Mouse (Mus musculus) kidney, postnatal 36 days (tissue): ENCODE data around the gene Grik3.
"Not testable (repeated sequence)": the region's sequence is repeated elsewhere in the genome, so short reads cannot be mapped to it uniquely, and the experiment has no call there.

Experiments used
- DNase-seq, 2 experiments: peaks; one replicate each; pipeline ENCODE4 v3.0.0; 2021 to 2022; ENCODE audit warnings: mixed read lengths in 2 of 2

Grik3 gene

GRCm38 (mm10) chr4:125599510-125600005 lies 109.1 kb downstream of the Grik3 start:
- DNase-seq, result no peak

- no peak for DNase-seq
Observed at GRCm38 (mm10) chr4:125600642-125601041, 110.1 kb downstream of the Grik3 start.

DNA sequence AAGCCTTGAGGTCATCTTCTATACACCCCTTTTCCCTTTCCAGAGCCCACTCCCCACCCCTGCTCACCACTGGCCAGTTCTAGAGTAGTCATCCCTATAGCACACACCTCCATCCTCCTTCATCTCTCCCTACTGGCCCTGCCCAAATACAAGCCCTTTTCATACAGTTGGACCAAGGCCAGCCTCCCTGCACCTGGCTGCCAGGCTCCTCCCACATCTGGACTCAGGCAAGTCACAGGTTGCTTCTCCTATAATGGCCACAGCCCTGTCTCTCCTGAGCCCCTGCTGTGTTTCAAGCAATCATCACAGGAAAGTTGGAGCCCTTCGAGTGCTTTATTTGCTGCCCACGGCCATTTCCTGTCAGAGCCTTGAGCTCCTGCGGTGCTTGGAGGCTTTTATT lies 110.8 kb downstream of the Grik3 start:
- no peak for DNase-seq

DNA sequence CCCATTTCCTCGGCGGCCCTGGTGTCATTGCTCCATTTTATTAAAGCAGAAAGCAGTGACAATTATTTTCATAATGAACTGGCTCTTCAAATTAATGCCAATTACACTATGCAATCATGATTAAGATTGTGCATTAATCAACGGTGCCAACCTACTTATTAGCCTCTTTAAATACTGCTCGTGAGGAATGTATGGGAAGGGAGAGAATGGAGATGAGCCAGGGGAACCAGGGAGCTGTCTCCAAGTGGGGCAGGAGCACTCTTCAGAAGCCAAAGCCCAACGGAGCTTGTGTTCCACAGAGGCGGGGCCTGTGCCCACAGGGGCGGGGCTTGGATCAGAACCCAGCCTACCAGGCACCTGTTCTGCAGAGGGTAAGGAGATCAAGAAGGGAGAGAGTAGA lies 114.0 kb downstream of the Grik3 start:
- no peak for DNase-seq

DNA sequence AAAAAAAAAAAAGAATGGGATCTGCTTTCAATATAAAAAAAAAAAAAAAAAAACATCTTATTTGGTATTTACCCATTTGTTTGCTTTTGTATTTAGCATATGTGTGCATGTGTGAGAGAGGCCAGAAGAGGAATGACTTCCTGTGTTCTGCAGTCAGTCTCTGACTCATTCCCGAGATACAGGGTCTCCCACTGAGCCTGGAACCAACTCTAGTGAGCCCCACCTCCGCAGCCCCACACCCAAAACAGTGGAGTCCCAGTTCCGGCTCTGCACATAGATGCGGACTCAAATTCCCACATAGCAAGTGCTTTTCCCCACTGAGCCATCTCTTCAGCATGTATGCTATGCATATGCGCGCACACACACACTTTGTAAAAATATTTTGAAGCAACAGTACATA lies 115.6 kb downstream of the Grik3 start:
- DNase-seq, result no peak

GRCm38 (mm10) chr4:125607397-125608042 lies 117.0 kb downstream of the Grik3 start:
- no peak for DNase-seq

DNA sequence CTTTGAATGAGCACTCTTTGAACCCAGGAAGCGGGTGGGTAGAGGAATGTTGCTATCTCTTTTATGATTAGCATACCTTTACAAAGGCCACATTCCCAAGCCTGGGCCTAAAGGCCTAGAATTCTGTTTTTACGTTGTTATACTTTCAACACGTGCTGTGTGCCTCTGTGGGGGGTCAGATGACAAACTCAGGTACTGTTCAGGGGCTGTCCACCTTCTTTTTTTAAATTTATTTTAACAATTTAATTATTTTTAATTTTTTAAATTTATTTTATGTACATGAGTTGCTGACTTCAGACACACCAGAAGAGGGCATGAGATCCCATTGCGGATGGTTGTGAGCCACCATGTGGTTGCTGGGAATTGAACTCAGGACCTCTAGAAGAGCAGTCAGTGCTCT lies 118.4 kb downstream of the Grik3 start:
- DNase-seq, result not testable (repeated sequence)

GRCm38 (mm10) chr4:125609320-125610306 lies 119.1 kb downstream of the Grik3 start:
- DNase-seq, result no peak

DNA sequence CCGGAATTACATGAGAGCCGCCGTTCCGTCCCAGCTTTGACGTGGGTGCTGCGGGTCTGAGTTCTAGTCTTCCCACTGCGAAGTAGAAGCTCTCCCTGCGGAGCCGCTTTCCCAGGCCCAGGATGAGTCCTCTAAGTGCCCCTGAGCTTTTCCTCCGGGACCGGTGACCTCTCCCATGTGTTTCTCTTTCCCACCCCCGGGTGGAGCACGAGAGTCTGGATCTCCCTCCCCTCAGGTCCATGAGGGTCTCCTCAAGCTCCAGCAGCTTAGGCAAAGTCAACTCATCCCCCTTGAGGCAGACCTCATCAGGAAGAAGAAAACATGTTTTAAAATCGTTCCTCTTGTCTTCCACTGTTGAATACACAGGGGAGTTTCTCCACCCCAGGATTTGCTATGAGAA lies 127.4 kb downstream of the Grik3 start:
- no peak for DNase-seq

- DNase-seq, result no peak
Observed at GRCm38 (mm10) chr4:125618524-125619320, 128.2 kb downstream of the Grik3 start.

DNA sequence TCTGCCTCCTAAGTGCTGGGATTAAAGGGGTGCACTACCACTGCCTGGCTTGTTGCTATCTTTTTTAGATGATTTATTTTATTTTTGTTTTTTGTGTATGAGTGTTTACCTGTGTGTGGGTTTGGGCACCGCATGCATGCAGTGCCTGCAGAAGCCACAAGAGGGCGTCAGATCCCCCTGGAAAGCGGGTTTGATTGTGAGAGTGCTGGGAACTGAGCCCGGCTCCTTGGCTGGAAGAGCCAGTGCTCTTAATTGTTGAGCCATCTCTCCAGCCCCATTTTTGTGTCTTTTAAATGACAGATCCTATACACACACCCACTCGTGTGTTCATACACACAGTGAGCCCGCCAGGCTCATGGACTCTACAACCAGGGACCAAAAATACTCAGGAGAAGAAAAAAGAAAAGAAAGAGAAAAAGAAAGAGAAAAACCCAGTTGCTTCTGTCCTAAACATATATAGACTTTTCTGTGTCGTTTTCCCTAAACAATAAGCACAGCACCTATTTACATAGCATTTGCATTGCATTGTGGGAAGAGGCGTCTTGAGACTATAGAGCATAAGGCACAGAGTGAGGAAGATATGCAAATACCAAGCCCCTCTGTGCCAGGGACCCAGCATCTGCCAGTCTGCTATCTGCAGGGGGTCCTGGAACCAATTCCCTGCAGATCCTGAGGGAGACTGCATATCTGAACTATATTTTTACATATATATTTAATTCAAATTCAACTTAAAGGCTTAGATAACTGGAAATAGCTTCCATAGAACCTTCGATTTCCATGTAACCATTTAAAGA lies 134.6 kb downstream of the Grik3 start:
- DNase-seq, result no peak

GRCm38 (mm10) chr4:125629544-125629943 lies 139.0 kb downstream of the Grik3 start:
- peak; percentile 14 to 48 for DNase-seq

- DNase-seq, result peak; percentile 13 to 21
Observed at GRCm38 (mm10) chr4:125635037-125635436, 144.5 kb downstream of the Grik3 start.

DNA sequence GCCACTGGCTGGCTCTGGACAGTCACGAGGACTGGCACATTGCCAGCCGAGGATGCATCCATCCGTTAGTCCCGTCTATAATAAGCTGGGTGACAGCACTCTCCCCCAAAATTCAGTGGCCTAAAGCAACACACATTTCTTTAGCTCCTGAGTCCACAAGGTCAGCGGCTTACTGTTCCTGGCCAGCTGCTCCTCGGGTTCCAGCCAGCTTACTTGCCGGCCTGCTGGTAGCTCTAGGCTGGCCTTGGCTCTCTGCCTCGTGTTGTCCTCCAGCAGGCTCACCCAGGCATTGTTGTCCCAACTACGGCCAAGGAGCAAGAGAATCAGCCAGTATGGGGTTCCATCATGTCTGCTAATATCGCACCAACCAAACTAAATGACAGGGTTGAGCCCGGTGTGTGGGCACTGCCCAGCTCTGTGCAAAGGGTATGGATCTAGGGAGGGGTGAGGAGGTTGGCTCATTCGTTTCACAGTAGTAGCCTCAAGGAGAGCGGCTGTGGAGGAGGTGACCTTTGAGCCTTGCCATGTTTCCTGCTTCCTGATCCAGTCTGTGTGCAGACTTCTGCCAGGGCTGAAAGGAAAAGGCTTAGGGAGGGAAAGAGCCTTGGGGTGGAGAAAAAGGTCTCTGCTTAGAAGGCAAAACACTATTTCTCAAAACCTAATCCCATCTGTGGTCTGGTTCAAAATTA lies 146.3 kb downstream of the Grik3 start:
- DNase-seq, result peak; percentile 75 to 81

DNA sequence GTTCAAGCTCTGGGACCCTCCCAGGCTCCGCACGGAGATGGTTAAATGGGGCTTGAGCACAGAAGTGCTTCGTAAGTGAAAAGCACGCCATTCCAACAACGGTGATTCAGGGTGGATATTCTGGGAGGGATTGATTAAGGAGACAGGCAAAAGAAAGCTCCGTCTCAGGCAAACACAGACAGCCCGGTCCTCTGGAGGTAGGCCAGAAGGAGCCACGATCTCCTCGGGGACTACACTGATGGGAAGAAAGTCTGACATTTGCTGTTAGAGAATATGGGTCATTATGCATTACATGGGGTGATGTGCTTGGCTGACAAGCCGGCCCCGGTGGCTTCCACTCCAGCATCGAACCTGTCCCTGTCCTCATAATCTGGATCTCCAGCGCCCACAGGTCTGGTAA lies 146.9 kb downstream of the Grik3 start:
- no peak for DNase-seq

DNA sequence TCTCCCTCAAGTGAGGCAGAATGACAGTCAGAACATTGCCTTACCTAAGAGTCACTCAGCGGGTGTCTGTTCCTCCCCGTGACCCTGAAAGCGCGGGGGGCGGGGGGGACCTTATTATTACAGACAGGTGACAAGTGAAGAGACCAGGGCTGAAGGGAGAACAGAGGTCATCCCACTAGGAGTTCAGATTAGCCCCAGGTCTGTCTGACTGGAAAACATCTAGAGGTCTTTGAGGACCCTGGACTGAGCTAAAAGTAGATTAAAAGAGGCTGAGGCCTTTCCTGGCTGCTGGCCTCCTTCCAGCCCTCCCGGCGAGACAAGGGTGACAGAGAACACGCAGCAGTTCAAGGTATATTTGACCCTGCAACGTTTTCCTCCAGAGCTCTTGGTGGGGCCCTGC lies 150.0 kb downstream of the Grik3 start:
- no peak for DNase-seq

DNA sequence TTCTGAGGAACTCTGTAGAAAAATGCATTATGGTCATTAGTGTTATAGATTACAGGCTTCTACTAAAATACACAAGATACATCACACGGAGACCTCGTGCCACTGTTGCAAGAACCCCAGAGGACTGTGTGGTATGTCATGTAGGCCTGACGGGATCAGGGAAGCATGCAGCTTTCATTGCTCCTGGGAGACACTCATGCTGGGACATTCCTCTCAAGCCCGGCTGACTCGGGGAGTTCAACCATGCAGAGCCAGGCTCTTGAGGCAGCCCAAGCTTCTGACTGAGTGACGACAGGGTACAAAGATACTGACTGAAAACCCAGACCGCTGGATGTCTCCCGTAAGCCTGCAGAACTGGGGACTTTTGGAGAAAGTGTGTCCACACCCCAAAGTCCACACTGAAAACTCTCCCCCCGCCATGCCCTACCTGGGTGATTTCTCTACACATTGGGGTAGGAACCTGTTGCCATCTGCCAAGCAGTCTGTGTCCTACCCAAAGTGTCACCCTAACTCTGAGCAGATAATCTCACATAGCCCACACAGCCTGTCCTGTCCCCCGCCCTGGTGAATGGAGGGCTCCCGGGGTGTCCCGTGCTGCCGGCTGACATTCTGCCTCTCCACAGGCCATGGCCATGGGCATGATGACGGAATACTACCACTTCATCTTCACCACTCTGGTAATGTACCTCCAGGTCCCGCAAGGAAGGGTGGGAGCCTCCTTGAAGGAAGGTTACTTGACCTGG lies 150.6 kb downstream of the Grik3 start:
- DNase-seq, result no peak

GRCm38 (mm10) chr4:125644581-125645568 lies 154.4 kb downstream of the Grik3 start:
- no peak for DNase-seq

GRCm38 (mm10) chr4:125651676-125652246 lies 161.3 kb downstream of the Grik3 start:
- DNase-seq, result no peak
